Mouse (Mus musculus): Measurements from ENCODE around the gene Abl2. TPM values are rescaled to one million over a fixed set of nuclear protein-coding genes. Genes with fewer than 3 reads are reported as not detected.

Abl2 gene
- polyA plus RNA-seq, 1 experiment from 2014 or later, result 5.7 TPM

DNA sequence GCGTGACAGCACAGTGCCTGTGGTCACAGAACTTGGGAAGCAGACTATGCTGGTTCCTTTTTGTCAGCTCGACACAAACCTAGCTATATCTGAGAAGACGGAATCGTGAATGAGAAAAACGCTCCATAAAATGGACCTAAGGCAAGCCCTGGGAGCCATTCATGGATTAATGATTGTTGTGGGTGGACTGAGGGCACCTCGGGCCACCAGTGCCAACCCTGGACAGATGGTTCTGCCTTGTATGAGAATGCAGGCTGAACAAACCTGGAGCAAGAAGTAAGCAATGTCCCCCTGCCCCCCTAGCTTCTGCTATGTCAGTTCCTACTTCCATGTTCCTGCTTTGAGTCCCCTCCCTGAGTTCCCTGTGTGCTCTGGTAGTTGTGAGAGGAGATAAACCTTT, 20.9 kb upstream of the Abl2 start:
- WGBS, result 87% methylated on average over 6 of the region's 6 CpGs
- ATAC-seq (replicated peaks; ENCODE audit: low FRiP score) (no peak), DNase-seq (ENCODE audit: low spot score) (no peak)
- no peak overlapping the region for H3K27ac ChIP-seq (ENCODE audit: low read depth, low read length)
- no peaks in the 10 kb centered on the region for H3K27me3 ChIP-seq (ENCODE audit: control insufficient read depth, insufficient read depth, low read length)
- no peak overlapping the region for H3K4me3 ChIP-seq (ENCODE audit: low read depth, low read length)
- H3K36me3 ChIP-seq (ENCODE audit: control insufficient read depth, insufficient read depth, low read length), result no peaks in the 10 kb centered on the region
- H3K4me2 ChIP-seq (ENCODE audit: low read depth, low read length, severe bottlenecking), result no peak overlapping the region
- no peak overlapping the region for H3K9ac ChIP-seq (ENCODE audit: low read length)
- no peaks in the 10 kb centered on the region for H3K9me3 ChIP-seq (ENCODE audit: control insufficient read depth, low read length)
- no peaks in the 10 kb centered on the region for H3K4me1 ChIP-seq (replicated peaks; ENCODE audit: control insufficient read depth, insufficient read depth, low read length)

DNA sequence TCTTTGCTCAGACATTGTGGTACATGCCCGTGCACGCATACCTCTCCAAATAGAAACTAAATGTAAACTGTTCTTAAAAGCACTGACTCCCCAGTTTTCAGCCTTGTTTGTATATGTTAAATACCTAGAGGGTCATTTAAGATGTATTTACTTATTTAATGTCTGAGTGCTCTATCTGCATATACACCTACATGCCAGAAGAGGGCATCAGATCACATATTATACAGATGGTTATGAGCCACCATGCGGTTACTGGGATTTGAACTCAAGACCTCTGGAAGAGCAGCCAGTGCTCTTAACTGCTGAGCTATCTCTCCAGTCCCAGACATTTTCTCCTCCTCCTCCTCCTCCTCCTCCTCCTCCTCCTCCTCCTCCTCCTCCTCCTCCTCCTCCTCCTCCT, 20.2 kb upstream of the Abl2 start:
- no peak overlapping the region for H3K9ac ChIP-seq (ENCODE audit: low read length)
- no peaks in the 10 kb centered on the region for H3K27me3 ChIP-seq (ENCODE audit: control insufficient read depth, insufficient read depth, low read length)
- 86% methylated on average over 3 of the region's 3 CpGs for WGBS
- no peaks in the 10 kb centered on the region for H3K36me3 ChIP-seq (ENCODE audit: control insufficient read depth, insufficient read depth, low read length)
- no peaks in the 10 kb centered on the region for H3K9me3 ChIP-seq (ENCODE audit: control insufficient read depth, low read length)
- H3K27ac ChIP-seq (ENCODE audit: low read depth, low read length), result no peak overlapping the region
- no peaks in the 10 kb centered on the region for H3K4me1 ChIP-seq (replicated peaks; ENCODE audit: control insufficient read depth, insufficient read depth, low read length)
- H3K4me3 ChIP-seq (ENCODE audit: low read depth, low read length), result no peak overlapping the region
- DNase-seq (ENCODE audit: low spot score), result no peak
- no peak for ATAC-seq (replicated peaks; ENCODE audit: low FRiP score)
- no peak overlapping the region for H3K4me2 ChIP-seq (ENCODE audit: low read depth, low read length, severe bottlenecking)

DNA sequence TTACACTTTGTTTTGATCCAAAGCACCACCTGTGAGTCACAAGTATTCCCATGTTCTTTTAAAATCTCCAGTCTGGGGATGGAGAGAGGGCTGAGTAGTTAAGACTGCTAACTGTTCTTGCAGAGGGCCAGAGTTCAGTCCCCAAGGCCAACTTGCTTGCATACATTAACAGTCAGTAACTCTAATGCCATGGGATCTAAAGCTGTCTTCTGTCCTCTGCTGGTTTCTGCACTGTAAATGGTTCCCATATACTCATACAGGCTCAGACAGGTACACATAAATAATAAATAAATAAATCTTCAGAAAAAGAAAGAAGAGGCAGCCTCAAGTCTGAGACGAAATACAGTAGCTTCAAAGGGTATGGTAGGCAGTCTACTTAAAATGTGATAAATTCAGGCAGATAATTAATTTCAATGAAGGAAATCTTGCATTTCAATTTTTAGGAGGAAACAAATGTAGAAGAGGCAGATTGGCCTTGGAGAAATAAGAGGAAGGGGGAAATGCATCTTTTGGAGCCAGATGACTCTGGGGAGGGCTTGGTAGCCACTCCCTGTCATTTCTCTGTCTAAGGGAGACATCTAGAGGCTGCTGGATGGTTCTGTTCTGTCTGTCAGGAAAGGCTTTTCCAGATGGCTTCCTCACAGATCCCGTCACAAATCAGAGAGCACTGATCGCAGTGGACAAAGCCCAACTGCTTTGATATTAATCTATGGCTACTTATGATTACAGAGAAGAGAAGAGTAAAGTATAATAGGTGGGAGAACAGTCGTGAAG, 18.6 kb upstream of the Abl2 start:
- WGBS, result 58% methylated on average over 4 of the region's 4 CpGs
- no peak for ATAC-seq (replicated peaks; ENCODE audit: low FRiP score)

DNA sequence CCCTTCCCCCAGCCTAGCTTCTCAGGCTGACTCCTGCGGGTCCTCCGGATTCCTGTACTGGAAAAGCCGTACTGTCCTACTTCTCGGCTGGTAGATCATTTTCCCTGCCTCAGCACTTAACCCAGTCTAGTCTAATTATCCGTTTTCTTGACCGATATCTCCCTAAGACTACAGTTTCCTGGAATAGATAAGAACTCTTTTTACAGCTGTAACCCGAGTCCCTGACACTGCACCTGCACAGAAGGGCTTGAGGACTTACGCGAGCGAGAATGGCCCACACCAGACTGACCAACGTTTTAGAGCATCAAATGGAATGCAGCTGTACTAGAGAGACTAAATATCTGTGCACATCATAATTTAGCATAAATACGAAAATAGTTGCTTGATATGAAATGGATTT, 14.6 kb upstream of the Abl2 start:
- WGBS, result 47% methylated on average over 12 of the region's 12 CpGs
- no peaks in the 10 kb centered on the region for H3K4me1 ChIP-seq (replicated peaks; ENCODE audit: control insufficient read depth, insufficient read depth, low read length)
- no peak overlapping the region for H3K9ac ChIP-seq (ENCODE audit: low read length)
- H3K27me3 ChIP-seq (ENCODE audit: control insufficient read depth, insufficient read depth, low read length), result no peaks in the 10 kb centered on the region
- no peak overlapping the region for H3K4me2 ChIP-seq (ENCODE audit: low read depth, low read length, severe bottlenecking)
- H3K4me3 ChIP-seq (ENCODE audit: low read depth, low read length), result no peak overlapping the region
- ATAC-seq (replicated peaks; ENCODE audit: low FRiP score), result no peak
- no peaks in the 10 kb centered on the region for H3K36me3 ChIP-seq (ENCODE audit: control insufficient read depth, insufficient read depth, low read length)
- no peak for DNase-seq (ENCODE audit: low spot score)
- H3K27ac ChIP-seq (ENCODE audit: low read depth, low read length), result no peak overlapping the region
- H3K9me3 ChIP-seq (ENCODE audit: control insufficient read depth, low read length), result no peaks in the 10 kb centered on the region

More for the DNA sequence above, 18.6 kb upstream of the Abl2 start:
- no peak overlapping the region for H3K4me2 ChIP-seq (ENCODE audit: low read depth, low read length, severe bottlenecking)
- H3K9ac ChIP-seq (ENCODE audit: low read length), result no peak overlapping the region
- no peak overlapping the region for H3K4me3 ChIP-seq (ENCODE audit: low read depth, low read length)
- H3K9me3 ChIP-seq (ENCODE audit: control insufficient read depth, low read length), result no peaks in the 10 kb centered on the region
- H3K27me3 ChIP-seq (ENCODE audit: control insufficient read depth, insufficient read depth, low read length), result no peaks in the 10 kb centered on the region
- no peak for DNase-seq (ENCODE audit: low spot score)
- no peaks in the 10 kb centered on the region for H3K36me3 ChIP-seq (ENCODE audit: control insufficient read depth, insufficient read depth, low read length)
- no peak overlapping the region for H3K27ac ChIP-seq (ENCODE audit: low read depth, low read length)
- no peaks in the 10 kb centered on the region for H3K4me1 ChIP-seq (replicated peaks; ENCODE audit: control insufficient read depth, insufficient read depth, low read length)

DNA sequence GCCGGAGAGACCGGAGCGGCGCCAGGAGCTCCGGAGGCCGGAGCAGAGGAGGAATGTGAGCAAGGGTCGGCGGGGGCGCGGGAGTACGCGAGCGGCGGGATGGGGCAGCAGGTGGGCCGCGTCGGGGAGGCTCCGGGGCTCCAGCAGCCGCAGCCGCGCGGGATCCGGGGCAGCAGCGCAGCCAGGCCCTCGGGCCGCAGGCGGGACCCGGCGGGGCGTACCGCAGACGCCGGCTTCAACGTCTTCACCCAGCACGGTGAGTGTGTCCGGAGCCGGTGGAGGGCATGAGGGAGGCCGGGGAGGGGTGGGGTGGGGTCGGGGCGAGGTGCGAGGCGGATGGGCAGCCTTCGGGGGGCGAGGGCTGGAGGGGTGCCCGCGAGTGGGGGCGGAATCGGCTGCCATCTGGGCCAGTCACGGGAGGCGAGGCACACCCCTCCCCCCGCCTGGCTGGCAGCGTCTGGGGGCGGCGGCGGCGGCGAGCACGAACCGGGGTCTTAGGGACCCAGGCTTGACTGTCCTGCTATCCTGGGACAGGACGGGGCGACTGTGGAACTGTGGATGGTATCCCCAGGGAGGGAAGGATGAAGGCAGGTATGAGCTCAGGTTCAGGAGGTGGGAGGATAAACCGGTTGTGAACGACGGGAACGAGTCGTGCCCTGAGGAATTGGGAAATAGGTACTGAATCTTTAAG, 509 bp downstream of the Abl2 start:
- Histone ChIP-seq H3K9ac (ENCODE audit: low read length) (peak overlapping the region; percentile 95), H3K4me1 (replicated peaks; ENCODE audit: control insufficient read depth, insufficient read depth, low read length) (no peaks in the 10 kb centered on the region), H3K36me3 (ENCODE audit: control insufficient read depth, insufficient read depth, low read length) (no peaks in the 10 kb centered on the region), H3K4me2 (ENCODE audit: low read depth, low read length, severe bottlenecking) (peak overlapping the region; percentile 56), H3K9me3 (ENCODE audit: control insufficient read depth, low read length) (no peaks in the 10 kb centered on the region), H3K27me3 (ENCODE audit: control insufficient read depth, insufficient read depth, low read length) (no peaks in the 10 kb centered on the region), H3K27ac (ENCODE audit: low read depth, low read length) (peak overlapping the region; percentile 90), H3K4me3 (ENCODE audit: low read depth, low read length) (peak overlapping the region; percentile 77)
- WGBS, result 0% methylated on average over 60 of the region's 66 CpGs
- ATAC-seq (replicated peaks; ENCODE audit: low FRiP score) (peak; percentile 58), DNase-seq (ENCODE audit: low spot score) (peak; percentile 85)

DNA sequence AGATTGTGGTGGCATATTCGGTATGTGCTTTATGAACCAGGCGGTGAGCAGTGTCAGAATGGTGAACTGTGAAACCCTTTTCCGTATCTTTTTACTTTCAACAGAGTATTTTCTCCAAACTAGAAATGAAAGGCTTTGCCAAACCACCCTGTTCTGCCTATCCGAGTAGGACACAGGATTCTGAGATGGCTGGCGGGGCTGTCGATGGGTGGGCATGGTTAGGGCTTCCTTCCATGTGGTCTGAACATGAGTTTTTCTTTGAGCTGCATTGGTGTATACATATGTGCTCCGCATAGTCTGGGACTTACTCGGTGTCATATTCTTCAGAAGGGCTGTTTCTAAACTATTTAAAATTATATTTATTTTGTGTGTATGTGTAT, 1.0 kb downstream of the Abl2 start:
- 20% methylated on average over 8 of the region's 8 CpGs for WGBS
- no peak overlapping the region for H3K27ac ChIP-seq (ENCODE audit: low read depth, low read length)
- no peaks in the 10 kb centered on the region for H3K4me1 ChIP-seq (replicated peaks; ENCODE audit: control insufficient read depth, insufficient read depth, low read length)
- no peaks in the 10 kb centered on the region for H3K9me3 ChIP-seq (ENCODE audit: control insufficient read depth, low read length)
- H3K9ac ChIP-seq (ENCODE audit: low read length), result peak overlapping the region; percentile 95
- no peaks in the 10 kb centered on the region for H3K27me3 ChIP-seq (ENCODE audit: control insufficient read depth, insufficient read depth, low read length)
- H3K36me3 ChIP-seq (ENCODE audit: control insufficient read depth, insufficient read depth, low read length), result no peaks in the 10 kb centered on the region
- peak overlapping the region; percentile 56 for H3K4me2 ChIP-seq (ENCODE audit: low read depth, low read length, severe bottlenecking)
- DNase-seq (ENCODE audit: low spot score) (no peak), ATAC-seq (replicated peaks; ENCODE audit: low FRiP score) (no peak)
- peak overlapping the region; percentile 77 for H3K4me3 ChIP-seq (ENCODE audit: low read depth, low read length)

DNA sequence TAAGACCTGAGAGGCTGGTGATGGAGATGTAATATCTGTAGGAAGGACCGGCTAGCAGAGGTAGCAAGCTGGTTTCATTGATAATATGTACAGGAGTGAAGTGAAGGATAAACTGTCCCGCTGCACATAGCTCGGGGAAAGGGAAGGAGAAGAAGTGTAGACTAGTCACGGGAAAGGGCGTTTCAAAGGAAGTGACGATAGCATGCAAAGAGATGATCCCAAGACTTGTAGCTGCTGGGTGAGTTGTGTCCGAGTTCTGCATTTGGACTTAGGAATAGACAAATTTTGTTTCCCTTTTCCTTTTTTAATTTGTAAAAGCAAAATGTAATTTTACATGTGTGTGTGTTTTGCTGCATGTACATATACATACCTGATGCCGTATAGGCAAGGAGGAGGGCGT, 1.9 kb downstream of the Abl2 start:
- ATAC-seq (replicated peaks; ENCODE audit: low FRiP score) (no peak), DNase-seq (ENCODE audit: low spot score) (no peak)
- H3K4me3 ChIP-seq (ENCODE audit: low read depth, low read length), result no peak overlapping the region
- 92% methylated on average over 9 of the region's 9 CpGs for WGBS
- H3K9me3 ChIP-seq (ENCODE audit: control insufficient read depth, low read length), result no peaks in the 10 kb centered on the region
- H3K9ac ChIP-seq (ENCODE audit: low read length), result no peak overlapping the region
- H3K4me1 ChIP-seq (replicated peaks; ENCODE audit: control insufficient read depth, insufficient read depth, low read length), result no peaks in the 10 kb centered on the region
- H3K36me3 ChIP-seq (ENCODE audit: control insufficient read depth, insufficient read depth, low read length), result no peaks in the 10 kb centered on the region
- H3K4me2 ChIP-seq (ENCODE audit: low read depth, low read length, severe bottlenecking), result no peak overlapping the region
- H3K27me3 ChIP-seq (ENCODE audit: control insufficient read depth, insufficient read depth, low read length), result no peaks in the 10 kb centered on the region
- no peak overlapping the region for H3K27ac ChIP-seq (ENCODE audit: low read depth, low read length)

DNA sequence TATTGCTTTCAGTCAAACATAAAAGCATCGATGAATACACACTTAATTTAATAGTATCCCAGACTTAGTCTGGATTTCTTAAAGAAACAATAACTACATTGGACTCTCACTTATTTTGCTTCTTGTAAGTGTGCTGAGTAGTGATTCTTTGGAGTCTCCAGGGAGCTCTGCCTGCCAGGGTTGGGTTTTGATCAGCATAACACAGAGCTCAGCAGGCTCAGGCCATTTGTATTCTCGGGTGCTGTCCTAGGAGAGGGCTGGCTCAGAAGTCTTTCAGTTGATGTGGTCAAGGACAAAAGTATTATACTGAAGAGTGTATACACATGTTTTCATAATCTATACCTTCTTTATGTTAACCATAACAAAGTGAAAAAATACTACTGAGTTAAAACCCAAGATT, 6.7 kb downstream of the Abl2 start:
- Histone ChIP-seq H3K4me2 (ENCODE audit: low read depth, low read length, severe bottlenecking) (no peak overlapping the region), H3K36me3 (ENCODE audit: control insufficient read depth, insufficient read depth, low read length) (no peaks in the 10 kb centered on the region), H3K9me3 (ENCODE audit: control insufficient read depth, low read length) (no peaks in the 10 kb centered on the region), H3K9ac (ENCODE audit: low read length) (no peak overlapping the region), H3K4me1 (replicated peaks; ENCODE audit: control insufficient read depth, insufficient read depth, low read length) (no peaks in the 10 kb centered on the region), H3K27me3 (ENCODE audit: control insufficient read depth, insufficient read depth, low read length) (no peaks in the 10 kb centered on the region), H3K27ac (ENCODE audit: low read depth, low read length) (no peak overlapping the region), H3K4me3 (ENCODE audit: low read depth, low read length) (no peak overlapping the region)
- DNase-seq (ENCODE audit: low spot score), result no peak
- ATAC-seq (replicated peaks; ENCODE audit: low FRiP score), result no peak
- 67% methylated on average over 2 of the region's 2 CpGs for WGBS

DNA sequence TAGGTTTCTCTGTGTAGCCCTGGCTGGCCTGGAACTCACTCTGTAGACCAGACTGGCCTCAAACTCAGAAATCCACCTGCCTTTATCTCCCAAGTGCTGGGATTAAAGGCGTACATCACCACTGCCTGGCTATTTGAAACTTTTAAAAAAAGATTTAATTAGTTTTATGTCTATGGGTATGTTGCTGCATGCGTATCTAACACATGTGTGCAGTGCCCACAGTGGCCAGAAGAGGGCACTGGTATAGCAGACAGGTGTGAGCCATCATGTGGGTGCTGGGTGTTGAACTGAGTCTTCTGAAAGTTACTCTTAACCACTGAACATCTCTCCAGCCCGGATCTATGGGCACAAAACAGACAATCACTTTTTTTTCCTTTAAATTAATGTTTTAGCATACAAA, 7.5 kb downstream of the Abl2 start:
- H3K27ac ChIP-seq (ENCODE audit: low read depth, low read length), result no peak overlapping the region
- H3K27me3 ChIP-seq (ENCODE audit: control insufficient read depth, insufficient read depth, low read length), result no peaks in the 10 kb centered on the region
- H3K4me2 ChIP-seq (ENCODE audit: low read depth, low read length, severe bottlenecking), result no peak overlapping the region
- DNase-seq (ENCODE audit: low spot score) (no peak), ATAC-seq (replicated peaks; ENCODE audit: low FRiP score) (no peak)
- 93% methylated on average over 3 of the region's 3 CpGs for WGBS
- H3K9me3 ChIP-seq (ENCODE audit: control insufficient read depth, low read length), result no peaks in the 10 kb centered on the region
- no peak overlapping the region for H3K4me3 ChIP-seq (ENCODE audit: low read depth, low read length)
- H3K36me3 ChIP-seq (ENCODE audit: control insufficient read depth, insufficient read depth, low read length), result no peaks in the 10 kb centered on the region
- H3K4me1 ChIP-seq (replicated peaks; ENCODE audit: control insufficient read depth, insufficient read depth, low read length), result no peaks in the 10 kb centered on the region
- no peak overlapping the region for H3K9ac ChIP-seq (ENCODE audit: low read length)

All from forebrain, embryonic 11.5 days (tissue).